In the genomic region with DNA sequence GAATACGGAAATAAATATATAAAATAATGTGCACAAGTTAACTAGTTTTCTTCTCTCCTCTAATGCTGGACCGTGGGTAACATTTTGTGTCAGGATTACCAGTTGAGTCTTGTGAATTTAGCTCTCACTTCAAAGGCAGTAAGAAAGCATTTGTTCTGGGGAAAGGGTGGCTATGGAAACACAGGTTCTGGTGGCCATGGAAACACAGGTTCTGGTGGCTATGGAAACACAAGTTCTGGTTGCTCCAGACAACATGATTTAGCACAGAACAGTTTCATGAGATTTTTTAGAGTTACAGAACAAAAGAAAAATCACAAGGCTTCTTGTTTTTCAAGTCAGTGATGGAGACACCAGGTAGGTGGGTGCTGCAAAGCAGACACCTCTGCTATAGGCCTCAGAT, we compare ENCODE assay signal across 23 mouse cellular contexts.
A peak's percentile ranks its signal among the peaks of the same experiment; 100 is the strongest.
DNase-seq lines count a peak whose midpoint lies in the region; ATAC-seq and TF ChIP-seq lines count a peak whose summit lies in the region.
"Had no signal": no experiment of that assay in that cellular context is flagged by ENCODE, and none has a peak within 500 bp of the region (broad histone marks: within the 10 kb centered on the region; RNA-seq: fewer than 3 reads in every experiment).

No protein-coding gene starts in this region.

- no peak for TF ChIP-seq POLR2A in testis, adult 2 months (IDR thresholded peaks at IDR 0.05; ENCODE audit: control insufficient read depth, low read depth, low read length)

- TF ChIP-seq CTCF in midbrain, postnatal 0 days (IDR thresholded peaks at IDR 0.05): no peak
- TF ChIP-seq CTCF in testis, adult 2 months (IDR thresholded peaks at IDR 0.05; ENCODE audit: control insufficient read depth, insufficient read depth, insufficient replicate concordance, low read depth, low read length): no peak

- no peaks in the 10 kb centered on the region for H3K4me1 ChIP-seq in midbrain, postnatal 0 days (ENCODE audit: insufficient read depth, low read length)
- H3K4me1 ChIP-seq in midbrain, embryonic 13.5 days (replicated peaks): no peaks in the 10 kb centered on the region
- no peaks in the 10 kb centered on the region for H3K4me1 ChIP-seq in testis, adult 2 months (ENCODE audit: control insufficient read depth, insufficient read depth, low read length)
- H3K4me1 ChIP-seq: embryonic facial prominence, embryonic 15.5 days; forebrain, embryonic 10.5 days; heart, embryonic 10.5 days; hindbrain, embryonic 12.5 days had no signal

- no peaks in the 10 kb centered on the region for H3K36me3 ChIP-seq in midbrain, postnatal 0 days (ENCODE audit: insufficient read depth, low read length)
- no peaks in the 10 kb centered on the region for H3K36me3 ChIP-seq in midbrain, embryonic 13.5 days
- no peaks in the 10 kb centered on the region for H3K36me3 ChIP-seq in testis, adult 2 months (ENCODE audit: control insufficient read depth, insufficient read depth, low read length)
- H3K36me3 ChIP-seq: embryonic facial prominence, embryonic 15.5 days; forebrain, embryonic 10.5 days; heart, embryonic 10.5 days; hindbrain, embryonic 12.5 days had no signal

- no peak overlapping the region for H3K27ac ChIP-seq in midbrain, postnatal 0 days (ENCODE audit: low read depth, low read length)
- H3K27ac ChIP-seq in midbrain, embryonic 13.5 days: no peak overlapping the region
- H3K27ac ChIP-seq in testis, adult 2 months (ENCODE audit: control insufficient read depth, insufficient read depth, low read depth, low read length): no peak overlapping the region
- H3K27ac ChIP-seq: embryonic facial prominence, embryonic 15.5 days; forebrain, embryonic 10.5 days; heart, embryonic 10.5 days; hindbrain, embryonic 12.5 days had no signal

- peak; percentile 16 for DNase-seq in layer of hippocampus, adult 9-11 months
- DNase-seq in layer of hippocampus, adult 11-12 months (ENCODE audit: low spot score): no peak
- DNase-seq in midbrain, postnatal 0 days (ENCODE audit: low spot score): peak; percentile 22
- DNase-seq in testis, postnatal 10 days (ENCODE audit: low spot score): no peak
- no peak for DNase-seq in urinary bladder, postnatal 4 days (ENCODE audit: low spot score in 2 of 2)
- DNase-seq: adrenal gland, adult 2 months; adrenal gland, postnatal 25 days; cerebellum, adult 11 months; cerebellum, adult 8-10 months; cerebellum, postnatal 14 days; embryo, embryonic 11 days; gastrocnemius, postnatal 36 days; heart, adult 18-20 months; heart, postnatal 10 days; heart, postnatal 4 days had no signal

- no peak overlapping the region for H3K4me2 ChIP-seq in midbrain, postnatal 0 days (ENCODE audit: low read depth, low read length, poor library complexity, severe bottlenecking)
- H3K4me2 ChIP-seq in midbrain, embryonic 13.5 days (replicated peaks): no peak overlapping the region
- H3K4me2 ChIP-seq: embryonic facial prominence, embryonic 15.5 days; hindbrain, embryonic 12.5 days had no signal

- H3K9ac ChIP-seq in midbrain, postnatal 0 days (replicated peaks; ENCODE audit: low read length, poor library complexity, severe bottlenecking): no peak overlapping the region
- H3K9ac ChIP-seq in midbrain, embryonic 13.5 days (replicated peaks): no peak overlapping the region
- H3K9ac ChIP-seq: embryonic facial prominence, embryonic 15.5 days; hindbrain, embryonic 12.5 days had no signal

- H3K9me3 ChIP-seq in midbrain, postnatal 0 days (ENCODE audit: low read length): no peaks in the 10 kb centered on the region
- no peaks in the 10 kb centered on the region for H3K9me3 ChIP-seq in midbrain, embryonic 13.5 days
- H3K9me3 ChIP-seq: embryonic facial prominence, embryonic 15.5 days; forebrain, embryonic 10.5 days; heart, embryonic 10.5 days; hindbrain, embryonic 12.5 days had no signal

- ATAC-seq in midbrain, postnatal 0 days (ENCODE audit: low FRiP score): peak; percentile 49; the same call in 1 of the 2 replicates
- ATAC-seq in midbrain, embryonic 13.5 days: no peak
- ATAC-seq: forebrain, embryonic 14.5 days had no signal

- H3K4me3 ChIP-seq in midbrain, postnatal 0 days (ENCODE audit: low read depth, low read length): no peak overlapping the region
- no peak overlapping the region for H3K4me3 ChIP-seq in midbrain, embryonic 13.5 days (replicated peaks)
- peak overlapping the region; percentile 50; the same call in 1 of the 2 replicates for H3K4me3 ChIP-seq in testis, adult 2 months (ENCODE audit: control insufficient read depth, low read depth, low read length)
- H3K4me3 ChIP-seq: embryonic facial prominence, embryonic 15.5 days; erythroblast, embryonic 14.5 days; forebrain, embryonic 10.5 days; heart, embryonic 10.5 days; hindbrain, embryonic 12.5 days had no signal

- 66% methylated on average over 2 of the region's 2 CpGs for WGBS in midbrain, postnatal 0 days
- WGBS in midbrain, embryonic 13.5 days: 82% methylated on average over 2 of the region's 2 CpGs

- no peaks in the 10 kb centered on the region for H3K27me3 ChIP-seq in midbrain, postnatal 0 days (ENCODE audit: insufficient read depth, low read length)
- H3K27me3 ChIP-seq in midbrain, embryonic 13.5 days: no peaks in the 10 kb centered on the region
- H3K27me3 ChIP-seq in testis, adult 2 months (ENCODE audit: control insufficient read depth, insufficient read depth, low read length): no peaks in the 10 kb centered on the region
- H3K27me3 ChIP-seq: embryonic facial prominence, embryonic 15.5 days; hindbrain, embryonic 12.5 days had no signal

Comparison
In these comparisons a context has a peak if more than half of its experiments do, and no peak if none do; other contexts are left out.
1. DNase-seq: peak in layer of hippocampus, adult 9-11 months (single experiment) and midbrain, postnatal 0 days (single experiment); none in layer of hippocampus, adult 11-12 months (single experiment), testis, postnatal 10 days (single experiment) and urinary bladder, postnatal 4 days (0 of 2).